Mouse (Mus musculus): ENCODE data around the gene Tinagl1. TPM values are rescaled to one million over a fixed set of nuclear protein-coding genes. Genes with fewer than 3 reads are reported as not detected.

Gene Tinagl1
- polyA plus RNA-seq, 1 experiment: 2.9 TPM

- H3K4me3 ChIP-seq (ENCODE audit: control insufficient read depth, low read depth, low read length): no peak overlapping the region; the same call in 1 of the 2 replicates
- H3K27me3 ChIP-seq (ENCODE audit: control insufficient read depth, insufficient read depth, low read length): no peaks in the 10 kb centered on the region
- peaks cover 32% of the 10 kb centered on the region for H3K4me1 ChIP-seq (ENCODE audit: control insufficient read depth, insufficient read depth, low read length)
- H3K27ac ChIP-seq (ENCODE audit: control insufficient read depth, insufficient read depth, low read depth, low read length): no peak overlapping the region
- TF ChIP-seq POLR2A (IDR thresholded peaks at IDR 0.05; ENCODE audit: control insufficient read depth, low read depth, low read length): no peak
- TF ChIP-seq CTCF (IDR thresholded peaks at IDR 0.05; ENCODE audit: control insufficient read depth, insufficient read depth, insufficient replicate concordance, low read depth, low read length): no peak
- no peaks in the 10 kb centered on the region for H3K36me3 ChIP-seq (ENCODE audit: control insufficient read depth, insufficient read depth, low read length)
These were observed 8.9 kb downstream of the Tinagl1 start for GRCm38 (mm10) chr4:130166061-130166460.

GRCm38 (mm10) chr4:130164121-130164520, 10.8 kb downstream of the Tinagl1 start:
- Histone ChIP-seq H3K4me3 (ENCODE audit: control insufficient read depth, low read depth, low read length) (no peak overlapping the region), H3K4me1 (ENCODE audit: control insufficient read depth, insufficient read depth, low read length) (peaks cover 32% of the 10 kb centered on the region), H3K27me3 (ENCODE audit: control insufficient read depth, insufficient read depth, low read length) (no peaks in the 10 kb centered on the region), H3K27ac (ENCODE audit: control insufficient read depth, insufficient read depth, low read depth, low read length) (no peak overlapping the region), H3K36me3 (ENCODE audit: control insufficient read depth, insufficient read depth, low read length) (no peaks in the 10 kb centered on the region)
- TF ChIP-seq POLR2A (IDR thresholded peaks at IDR 0.05; ENCODE audit: control insufficient read depth, low read depth, low read length) (no peak), CTCF (IDR thresholded peaks at IDR 0.05; ENCODE audit: control insufficient read depth, insufficient read depth, insufficient replicate concordance, low read depth, low read length) (no peak)

- Histone ChIP-seq H3K36me3 (ENCODE audit: control insufficient read depth, insufficient read depth, low read length) (no peaks in the 10 kb centered on the region), H3K27me3 (ENCODE audit: control insufficient read depth, insufficient read depth, low read length) (no peaks in the 10 kb centered on the region), H3K4me1 (ENCODE audit: control insufficient read depth, insufficient read depth, low read length) (peaks cover 32% of the 10 kb centered on the region), H3K4me3 (ENCODE audit: control insufficient read depth, low read depth, low read length) (no peak overlapping the region), H3K27ac (ENCODE audit: control insufficient read depth, insufficient read depth, low read depth, low read length) (no peak overlapping the region)
- TF ChIP-seq CTCF (IDR thresholded peaks at IDR 0.05; ENCODE audit: control insufficient read depth, insufficient read depth, insufficient replicate concordance, low read depth, low read length): no peak
- no peak for TF ChIP-seq POLR2A (IDR thresholded peaks at IDR 0.05; ENCODE audit: control insufficient read depth, low read depth, low read length)
These were observed 11.5 kb downstream of the Tinagl1 start for GRCm38 (mm10) chr4:130163391-130163861.

- TF ChIP-seq POLR2A (IDR thresholded peaks at IDR 0.05; ENCODE audit: control insufficient read depth, low read depth, low read length): no peak
- no peak for TF ChIP-seq CTCF (IDR thresholded peaks at IDR 0.05; ENCODE audit: control insufficient read depth, insufficient read depth, insufficient replicate concordance, low read depth, low read length)
- Histone ChIP-seq H3K27ac (ENCODE audit: control insufficient read depth, insufficient read depth, low read depth, low read length) (no peak overlapping the region), H3K4me3 (ENCODE audit: control insufficient read depth, low read depth, low read length) (no peak overlapping the region), H3K36me3 (ENCODE audit: control insufficient read depth, insufficient read depth, low read length) (no peaks in the 10 kb centered on the region), H3K27me3 (ENCODE audit: control insufficient read depth, insufficient read depth, low read length) (no peaks in the 10 kb centered on the region), H3K4me1 (ENCODE audit: control insufficient read depth, insufficient read depth, low read length) (peaks cover 17% of the 10 kb centered on the region)
These were observed 13.6 kb downstream of the Tinagl1 start for GRCm38 (mm10) chr4:130161349-130161748.

- TF ChIP-seq POLR2A (IDR thresholded peaks at IDR 0.05; ENCODE audit: control insufficient read depth, low read depth, low read length) (no peak), CTCF (IDR thresholded peaks at IDR 0.05; ENCODE audit: control insufficient read depth, insufficient read depth, insufficient replicate concordance, low read depth, low read length) (no peak)
- Histone ChIP-seq H3K27ac (ENCODE audit: control insufficient read depth, insufficient read depth, low read depth, low read length) (no peak overlapping the region), H3K4me1 (ENCODE audit: control insufficient read depth, insufficient read depth, low read length) (no peaks in the 10 kb centered on the region), H3K27me3 (ENCODE audit: control insufficient read depth, insufficient read depth, low read length) (no peaks in the 10 kb centered on the region), H3K36me3 (ENCODE audit: control insufficient read depth, insufficient read depth, low read length) (no peaks in the 10 kb centered on the region), H3K4me3 (ENCODE audit: control insufficient read depth, low read depth, low read length) (no peak overlapping the region)
These were observed 18.0 kb downstream of the Tinagl1 start for GRCm38 (mm10) chr4:130156812-130157371.

GRCm38 (mm10) chr4:130154250-130154649, 20.7 kb downstream of the Tinagl1 start:
- Histone ChIP-seq H3K4me3 (ENCODE audit: control insufficient read depth, low read depth, low read length) (no peak overlapping the region), H3K27me3 (ENCODE audit: control insufficient read depth, insufficient read depth, low read length) (no peaks in the 10 kb centered on the region), H3K27ac (ENCODE audit: control insufficient read depth, insufficient read depth, low read depth, low read length) (no peak overlapping the region), H3K4me1 (ENCODE audit: control insufficient read depth, insufficient read depth, low read length) (peaks cover under 1% of the 10 kb centered on the region; the same call in 1 of the 2 replicates), H3K36me3 (ENCODE audit: control insufficient read depth, insufficient read depth, low read length) (no peaks in the 10 kb centered on the region)
- no peak for TF ChIP-seq CTCF (IDR thresholded peaks at IDR 0.05; ENCODE audit: control insufficient read depth, insufficient read depth, insufficient replicate concordance, low read depth, low read length)
- TF ChIP-seq POLR2A (IDR thresholded peaks at IDR 0.05; ENCODE audit: control insufficient read depth, low read depth, low read length): no peak

- Histone ChIP-seq H3K36me3 (ENCODE audit: control insufficient read depth, insufficient read depth, low read length) (no peaks in the 10 kb centered on the region), H3K27ac (ENCODE audit: control insufficient read depth, insufficient read depth, low read depth, low read length) (no peak overlapping the region), H3K27me3 (ENCODE audit: control insufficient read depth, insufficient read depth, low read length) (no peaks in the 10 kb centered on the region), H3K4me3 (ENCODE audit: control insufficient read depth, low read depth, low read length) (no peak overlapping the region), H3K4me1 (ENCODE audit: control insufficient read depth, insufficient read depth, low read length) (peaks cover 2% of the 10 kb centered on the region; the same call in 1 of the 2 replicates)
- TF ChIP-seq POLR2A (IDR thresholded peaks at IDR 0.05; ENCODE audit: control insufficient read depth, low read depth, low read length) (no peak), CTCF (IDR thresholded peaks at IDR 0.05; ENCODE audit: control insufficient read depth, insufficient read depth, insufficient replicate concordance, low read depth, low read length) (no peak)
These were observed 26.5 kb downstream of the Tinagl1 start for GRCm38 (mm10) chr4:130148405-130148804.
